Mouse (Mus musculus) layer of hippocampus, adult 9-11 months (tissue): ENCODE measurements around the gene Nsun2.
"Not testable (repeated sequence)": the region's sequence is repeated elsewhere in the genome, so short reads cannot be mapped to it uniquely, and the experiment has no call there.

ENCODE experiments used
- DNase-seq: peaks from one replicate; pipeline ENCODE4 v3.0.0; 2022

Nsun2 gene

GRCm38 (mm10) chr13:69595911-69596310 is 62.4 kb downstream of the Nsun2 start:
- DNase-seq, result no peak

- no peak for DNase-seq
Observed at GRCm38 (mm10) chr13:69596515-69596914, 63.0 kb downstream of the Nsun2 start.

GRCm38 (mm10) chr13:69598867-69599266 is 65.3 kb downstream of the Nsun2 start:
- DNase-seq, result no peak

- not testable (repeated sequence) for DNase-seq
Observed at GRCm38 (mm10) chr13:69600863-69601262, 67.3 kb downstream of the Nsun2 start.

- no peak for DNase-seq
Observed at GRCm38 (mm10) chr13:69601321-69601720, 67.8 kb downstream of the Nsun2 start.

- no peak for DNase-seq
Observed at GRCm38 (mm10) chr13:69604670-69605069, 71.1 kb downstream of the Nsun2 start.

- no peak for DNase-seq
Observed at GRCm38 (mm10) chr13:69608734-69609133, 75.2 kb downstream of the Nsun2 start.

GRCm38 (mm10) chr13:69610751-69611397 is 77.3 kb downstream of the Nsun2 start:
- DNase-seq, result no peak

- DNase-seq, result peak; percentile 100
Observed at GRCm38 (mm10) chr13:69611398-69612174, 78.0 kb downstream of the Nsun2 start, which contains the start of gene Srd5a1. Srd5a1 (minus strand) TSS chr13:69611442.

- no peak for DNase-seq
Observed at GRCm38 (mm10) chr13:69612175-69612544, 78.6 kb downstream of the Nsun2 start.

- no peak for DNase-seq
Observed at GRCm38 (mm10) chr13:69616716-69617115, 83.2 kb downstream of the Nsun2 start.

- DNase-seq, result no peak
Observed at GRCm38 (mm10) chr13:69623843-69624242, 90.3 kb downstream of the Nsun2 start.

- DNase-seq, result peak; percentile 45
Observed at GRCm38 (mm10) chr13:69624510-69624909, 91.0 kb downstream of the Nsun2 start.

- DNase-seq, result no peak
Observed at GRCm38 (mm10) chr13:69627941-69628340, 94.4 kb downstream of the Nsun2 start.

GRCm38 (mm10) chr13:69630576-69630975 is 97.0 kb downstream of the Nsun2 start:
- no peak for DNase-seq

- DNase-seq, result no peak
Observed at GRCm38 (mm10) chr13:69631111-69631510, 97.6 kb downstream of the Nsun2 start.

GRCm38 (mm10) chr13:69631659-69632058 is 98.1 kb downstream of the Nsun2 start:
- DNase-seq, result no peak

GRCm38 (mm10) chr13:69633551-69633950 is 100.0 kb downstream of the Nsun2 start:
- no peak for DNase-seq

- DNase-seq, result no peak
Observed at GRCm38 (mm10) chr13:69633988-69634387, 100.4 kb downstream of the Nsun2 start.

GRCm38 (mm10) chr13:69635836-69636235 is 102.3 kb downstream of the Nsun2 start:
- not testable (repeated sequence) for DNase-seq

GRCm38 (mm10) chr13:69636375-69636774 is 102.8 kb downstream of the Nsun2 start:
- DNase-seq, result no peak

GRCm38 (mm10) chr13:69636816-69637215 is 103.3 kb downstream of the Nsun2 start:
- no peak for DNase-seq

GRCm38 (mm10) chr13:69637657-69638056 is 104.1 kb downstream of the Nsun2 start:
- no peak for DNase-seq

GRCm38 (mm10) chr13:69638108-69638626 is 104.6 kb downstream of the Nsun2 start:
- DNase-seq, result no peak
